Mouse (Mus musculus): ENCODE data around the gene Tas2r124.

Gene Tas2r124

GRCm38 (mm10) chr6:132754430-132754829 is at the start of gene Tas2r124:
Tas2r124 (plus strand) TSS chr6:132754730.
- DNase-seq: no peak

GRCm38 (mm10) chr6:132711828-132712227 is 42.7 kb upstream of the Tas2r124 start, which contains the start of gene Tas2r122:
Tas2r122 (minus strand) TSS chr6:132711928.
- no peak for DNase-seq

DNA sequence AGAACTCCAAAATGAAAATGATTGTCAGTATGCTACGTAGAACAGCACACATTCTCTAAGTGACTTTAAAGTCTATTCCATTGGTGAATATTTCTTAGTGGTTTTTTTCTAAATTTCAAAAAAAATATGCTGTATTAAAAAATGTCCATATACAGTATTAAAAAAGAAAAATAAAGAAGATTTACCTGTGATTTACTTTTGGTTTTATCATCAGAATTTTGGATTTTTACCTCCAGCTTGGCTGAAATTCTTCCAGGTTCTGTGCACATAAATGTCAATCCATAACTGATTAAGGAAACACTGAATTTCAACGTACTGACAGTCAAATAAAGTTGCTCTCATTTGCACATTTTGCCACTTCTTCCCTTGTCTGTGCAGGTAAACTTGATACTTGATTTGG is 16.6 kb upstream of the Tas2r124 start, which contains the start of gene Tas2r115:
Gene Tas2r115 (minus strand): TSS at position 101 of the 400 bp plus-strand sequence.
- no peak for DNase-seq

GRCm38 (mm10) chr6:132750206-132750605 is 4.3 kb upstream of the Tas2r124 start:
- DNase-seq: no peak

GRCm38 (mm10) chr6:132761831-132762230 is 7.3 kb downstream of the Tas2r124 start, which contains the start of gene Tas2r102:
Tas2r102 (plus strand) TSS chr6:132762131.
- no peak for DNase-seq

- no peak for DNase-seq
Observed at GRCm38 (mm10) chr6:132778062-132778461, 23.5 kb downstream of the Tas2r124 start, which contains the start of gene Tas2r136. Tas2r136 (minus strand) TSS chr6:132778162.

DNA sequence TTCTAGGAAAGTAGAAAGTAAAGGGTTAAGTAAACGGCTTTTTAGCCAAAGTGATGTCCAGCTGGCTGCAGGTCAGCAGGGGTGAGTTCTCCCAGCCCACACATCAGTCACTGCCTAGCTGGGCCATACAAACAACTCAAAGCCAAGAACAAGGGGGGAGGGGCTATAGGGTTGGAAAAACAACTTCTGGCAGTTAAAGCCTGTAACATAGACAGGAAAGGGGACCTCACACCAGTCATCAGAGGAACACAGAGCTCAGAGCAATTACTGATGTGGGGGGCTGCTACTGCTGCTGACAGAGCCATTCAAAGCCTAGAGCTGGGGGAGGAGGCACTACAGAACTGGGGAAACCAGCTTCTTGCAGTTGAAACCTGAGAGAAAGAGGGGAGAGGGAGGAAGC is 40.9 kb downstream of the Tas2r124 start:
- DNase-seq: no peak

DNA sequence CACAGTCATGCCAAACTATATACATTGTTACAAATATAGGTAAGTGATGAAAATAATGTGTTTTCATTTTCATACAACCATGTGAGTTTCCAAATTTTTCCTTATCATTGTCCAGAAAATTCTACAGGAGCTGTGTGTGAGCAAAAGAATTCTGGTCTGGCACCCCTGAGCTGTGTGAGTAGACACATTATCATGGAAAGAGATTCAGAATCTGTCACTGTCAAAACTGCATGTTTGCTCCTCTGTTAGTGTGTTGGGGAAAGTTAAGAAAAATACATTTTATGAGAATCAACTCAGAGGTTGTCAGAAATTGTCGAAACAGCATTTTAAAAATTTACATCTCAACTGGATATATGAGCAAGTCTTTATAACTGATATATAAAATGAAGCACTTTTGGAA is 48.0 kb downstream of the Tas2r124 start, which contains the start of gene Tas2r117:
Gene Tas2r117 (plus strand): TSS at position 301 of the 400 bp plus-strand sequence.
- DNase-seq: no peak
